Mouse (Mus musculus): ENCODE measurements around the gene Trit1. TPM values are rescaled to one million over a fixed set of nuclear protein-coding genes. Genes with fewer than 3 reads are reported as not detected.
A peak's percentile ranks its signal among the peaks of the same experiment; 100 is the strongest.
"Not testable (repeated sequence)": the region's sequence is repeated elsewhere in the genome, so short reads cannot be mapped to it uniquely, and the experiment has no call there.

Gene Trit1
- polyA plus RNA-seq, 1 experiment from 2014 or later = 19.2 TPM

DNA sequence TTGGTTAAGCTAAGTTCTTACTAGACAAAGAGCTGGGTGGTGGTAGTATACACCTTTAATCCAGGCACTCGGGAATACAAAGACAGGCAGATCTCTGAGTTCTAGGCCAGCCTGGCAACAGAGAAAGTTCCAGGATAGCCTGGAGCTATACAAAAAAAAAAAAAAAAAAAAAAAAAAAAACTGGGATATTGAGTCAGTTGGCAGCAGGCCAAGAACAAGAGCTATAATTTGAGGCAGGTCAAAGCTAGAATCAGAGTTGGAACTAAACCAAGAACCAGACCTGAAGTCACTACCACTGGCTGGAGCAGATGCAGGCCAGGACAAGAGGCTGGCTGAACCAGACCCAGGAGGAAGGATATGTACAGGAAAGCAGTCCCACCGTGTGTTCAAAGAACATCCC, 35.7 kb upstream of the Trit1 start:
- H3K9ac ChIP-seq (replicated peaks; ENCODE audit: low read depth, low read length) = no peak overlapping the region
- no peak overlapping the region for H3K4me3 ChIP-seq (ENCODE audit: low read depth, low read length)
- H3K27ac ChIP-seq (ENCODE audit: low read length) = no peak overlapping the region
- H3K4me2 ChIP-seq (replicated peaks; ENCODE audit: low read depth, low read length) = no peak overlapping the region
- 0 out of 2 replicates have a peak, but pooled peaks cover 3% of the 10 kb centered on the region for H3K4me1 ChIP-seq (ENCODE audit: control insufficient read depth, insufficient read depth, low read length)
- H3K36me3 ChIP-seq (ENCODE audit: control insufficient read depth, insufficient read depth, low read length) = no peaks in the 10 kb centered on the region
- no peaks in the 10 kb centered on the region for H3K9me3 ChIP-seq (ENCODE audit: control insufficient read depth, low read depth, low read length)
- 66% methylated on average over 2 of the region's 2 CpGs for WGBS
- no peak for ATAC-seq (ENCODE audit: insufficient number of reproducible peaks, insufficient read depth, low FRiP score, low read depth)
- H3K27me3 ChIP-seq (ENCODE audit: control insufficient read depth, insufficient read depth, low read length) = peaks cover 9% of the 10 kb centered on the region; the same call in 1 of the 2 replicates

DNA sequence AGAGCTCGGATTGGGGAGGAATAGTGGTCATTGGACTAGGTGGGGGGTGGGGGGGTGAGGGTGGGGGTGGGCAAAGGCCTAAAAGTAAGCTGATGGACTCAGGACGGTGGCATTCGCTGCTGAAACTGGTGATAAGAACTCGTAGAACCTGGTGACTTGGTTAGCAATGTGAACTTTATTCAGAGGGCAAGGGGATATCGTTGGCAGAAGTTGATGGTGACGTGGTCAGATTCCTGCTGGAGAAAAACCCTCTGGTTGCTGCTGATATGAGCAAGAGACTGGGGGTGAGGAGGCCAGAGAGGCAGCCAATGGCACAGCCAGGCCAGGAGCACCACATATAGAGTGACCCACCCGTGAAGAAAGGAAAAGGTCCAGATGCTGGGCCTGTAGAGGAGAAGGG, 35.2 kb upstream of the Trit1 start:
- 77% methylated on average over 7 of the region's 7 CpGs for WGBS
- no peaks in the 10 kb centered on the region for H3K9me3 ChIP-seq (ENCODE audit: control insufficient read depth, low read depth, low read length)
- H3K4me3 ChIP-seq (ENCODE audit: low read depth, low read length) = no peak overlapping the region
- H3K27ac ChIP-seq (ENCODE audit: low read length) = no peak overlapping the region
- H3K9ac ChIP-seq (replicated peaks; ENCODE audit: low read depth, low read length) = no peak overlapping the region
- no peaks in the 10 kb centered on the region for H3K36me3 ChIP-seq (ENCODE audit: control insufficient read depth, insufficient read depth, low read length)
- H3K27me3 ChIP-seq (ENCODE audit: control insufficient read depth, insufficient read depth, low read length) = peaks cover 9% of the 10 kb centered on the region; the same call in 1 of the 2 replicates
- no peak for ATAC-seq (ENCODE audit: insufficient number of reproducible peaks, insufficient read depth, low FRiP score, low read depth)
- no peak overlapping the region for H3K4me2 ChIP-seq (replicated peaks; ENCODE audit: low read depth, low read length)
- H3K4me1 ChIP-seq (ENCODE audit: control insufficient read depth, insufficient read depth, low read length) = 0 out of 2 replicates have a peak, but pooled peaks cover 3% of the 10 kb centered on the region

DNA sequence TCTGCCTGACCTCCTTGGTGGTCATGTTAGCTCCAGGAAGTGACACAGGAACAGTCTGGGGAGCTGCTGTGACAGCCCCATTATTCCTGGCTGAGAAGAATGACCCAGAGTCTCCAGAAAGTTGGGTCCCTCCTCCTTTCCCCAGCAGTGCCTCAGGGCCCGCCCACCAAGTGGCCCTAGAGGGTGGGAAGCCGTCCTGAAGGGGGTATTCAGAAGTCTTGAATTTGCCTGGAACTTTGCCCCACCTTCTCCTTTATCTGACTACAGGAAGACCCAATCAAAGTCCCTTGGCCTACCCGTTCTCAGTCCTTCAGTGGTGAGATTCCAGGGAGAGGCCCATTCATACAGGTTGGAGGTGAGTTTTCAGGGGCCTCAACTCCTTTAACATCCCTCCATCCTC, 34.5 kb upstream of the Trit1 start:
- 53% methylated on average over 3 of the region's 3 CpGs for WGBS
- no peak overlapping the region for H3K9ac ChIP-seq (replicated peaks; ENCODE audit: low read depth, low read length)
- H3K4me3 ChIP-seq (ENCODE audit: low read depth, low read length) = no peak overlapping the region
- H3K27me3 ChIP-seq (ENCODE audit: control insufficient read depth, insufficient read depth, low read length) = peaks cover 9% of the 10 kb centered on the region; the same call in 1 of the 2 replicates
- 0 out of 2 replicates have a peak, but pooled peaks cover 3% of the 10 kb centered on the region for H3K4me1 ChIP-seq (ENCODE audit: control insufficient read depth, insufficient read depth, low read length)
- no peak overlapping the region for H3K4me2 ChIP-seq (replicated peaks; ENCODE audit: low read depth, low read length)
- ATAC-seq (ENCODE audit: insufficient number of reproducible peaks, insufficient read depth, low FRiP score, low read depth) = no peak
- no peaks in the 10 kb centered on the region for H3K9me3 ChIP-seq (ENCODE audit: control insufficient read depth, low read depth, low read length)
- H3K36me3 ChIP-seq (ENCODE audit: control insufficient read depth, insufficient read depth, low read length) = no peaks in the 10 kb centered on the region
- no peak overlapping the region for H3K27ac ChIP-seq (ENCODE audit: low read length)

DNA sequence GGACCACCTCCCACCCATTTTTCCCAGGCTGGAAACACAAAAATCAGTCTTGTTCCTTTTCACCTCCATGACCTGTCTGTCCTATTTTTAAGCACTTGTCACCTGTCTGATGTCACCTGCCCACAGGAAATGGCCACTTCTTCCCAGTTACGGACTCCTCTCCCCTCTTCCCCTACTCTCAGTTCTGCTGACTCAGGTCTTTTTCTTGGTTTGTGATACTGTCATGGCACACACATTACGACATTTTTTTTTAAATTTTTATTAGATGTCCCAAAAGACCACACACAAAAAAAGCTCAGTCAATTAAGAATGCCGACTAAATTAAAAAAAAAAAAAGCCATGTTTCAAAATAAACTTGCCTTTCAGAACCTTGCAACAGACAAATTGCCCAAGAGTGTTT, 33.9 kb upstream of the Trit1 start:
- Histone ChIP-seq H3K27ac (ENCODE audit: low read length) (no peak overlapping the region), H3K4me3 (ENCODE audit: low read depth, low read length) (no peak overlapping the region), H3K9ac (replicated peaks; ENCODE audit: low read depth, low read length) (no peak overlapping the region), H3K4me2 (replicated peaks; ENCODE audit: low read depth, low read length) (no peak overlapping the region), H3K36me3 (ENCODE audit: control insufficient read depth, insufficient read depth, low read length) (no peaks in the 10 kb centered on the region), H3K4me1 (ENCODE audit: control insufficient read depth, insufficient read depth, low read length) (0 out of 2 replicates have a peak, but pooled peaks cover 3% of the 10 kb centered on the region), H3K9me3 (ENCODE audit: control insufficient read depth, low read depth, low read length) (no peaks in the 10 kb centered on the region), H3K27me3 (ENCODE audit: control insufficient read depth, insufficient read depth, low read length) (peaks cover 9% of the 10 kb centered on the region; the same call in 1 of the 2 replicates)
- WGBS = 78% methylated on average over 3 of the region's 3 CpGs
- ATAC-seq (ENCODE audit: insufficient number of reproducible peaks, insufficient read depth, low FRiP score, low read depth) = no peak

DNA sequence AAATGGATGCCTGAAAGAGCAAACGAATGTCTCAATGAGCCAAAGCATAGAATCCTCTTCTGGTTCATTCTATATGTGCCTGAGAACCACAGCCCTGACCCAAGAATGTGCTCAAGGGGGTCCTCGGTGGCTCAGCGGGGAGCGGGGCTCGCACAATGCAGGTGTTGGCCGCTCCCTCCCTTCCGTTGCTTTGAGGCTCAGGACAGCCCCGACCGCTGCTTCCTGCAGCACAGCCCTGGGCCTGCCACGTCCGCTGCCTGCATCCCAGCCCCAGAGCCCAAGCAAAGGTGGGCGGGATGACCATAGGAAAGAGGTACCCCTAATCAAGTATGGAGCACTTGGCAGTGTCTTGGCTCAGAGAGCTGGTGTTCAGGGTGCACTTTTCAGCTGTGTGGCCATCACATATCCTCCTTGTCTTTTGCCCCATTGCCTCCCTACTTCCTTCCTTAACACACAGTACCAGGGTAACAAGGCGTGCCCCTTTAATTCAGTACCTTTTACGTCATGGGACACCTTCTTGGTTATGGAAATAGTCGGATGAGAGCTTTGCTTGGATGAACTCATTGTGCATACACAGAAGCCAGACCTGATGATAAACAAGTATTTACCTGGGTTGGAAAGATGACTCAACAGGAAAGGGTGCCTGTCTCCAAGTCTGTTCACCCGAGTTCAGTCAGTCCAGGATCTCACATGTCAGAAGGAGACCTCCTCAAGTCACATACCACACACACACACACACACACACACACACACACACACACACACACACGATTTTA, 32.7 kb upstream of the Trit1 start:
- ATAC-seq (ENCODE audit: insufficient number of reproducible peaks, insufficient read depth, low FRiP score, low read depth) = no peak
- no peaks in the 10 kb centered on the region for H3K9me3 ChIP-seq (ENCODE audit: control insufficient read depth, low read depth, low read length)
- no peak overlapping the region for H3K4me3 ChIP-seq (ENCODE audit: low read depth, low read length)
- H3K27ac ChIP-seq (ENCODE audit: low read length) = no peak overlapping the region
- 0 out of 2 replicates have a peak overlapping the region, but pooled peaks have one; percentile 10 for H3K4me2 ChIP-seq (replicated peaks; ENCODE audit: low read depth, low read length)
- H3K36me3 ChIP-seq (ENCODE audit: control insufficient read depth, insufficient read depth, low read length) = no peaks in the 10 kb centered on the region
- no peak overlapping the region for H3K9ac ChIP-seq (replicated peaks; ENCODE audit: low read depth, low read length)
- WGBS = 25% methylated on average over 17 of the region's 17 CpGs
- H3K27me3 ChIP-seq (ENCODE audit: control insufficient read depth, insufficient read depth, low read length) = peaks cover 9% of the 10 kb centered on the region; the same call in 1 of the 2 replicates
- H3K4me1 ChIP-seq (ENCODE audit: control insufficient read depth, insufficient read depth, low read length) = 0 out of 2 replicates have a peak, but pooled peaks cover 3% of the 10 kb centered on the region

DNA sequence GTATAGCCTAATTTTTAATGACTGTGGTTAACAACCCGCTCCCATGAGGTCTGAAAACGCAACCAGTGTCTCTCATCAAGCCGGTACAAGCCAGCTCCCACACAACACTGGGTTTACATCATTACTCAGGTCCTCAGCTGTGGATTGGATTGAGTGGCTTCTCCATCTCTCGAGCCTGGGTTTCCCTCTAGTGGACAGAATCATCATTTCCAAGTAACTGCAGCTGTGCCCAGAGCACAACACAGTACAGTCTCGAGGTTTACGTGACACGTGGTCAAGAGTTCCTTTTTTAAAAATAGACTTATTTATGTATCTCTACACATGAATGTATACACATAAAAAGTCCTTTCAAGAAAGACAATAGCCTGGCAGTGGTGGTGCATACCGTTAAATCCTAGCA, 31.3 kb upstream of the Trit1 start:
- peak; percentile 83; the same call in 1 of the 2 replicates for ATAC-seq (ENCODE audit: insufficient number of reproducible peaks, insufficient read depth, low FRiP score, low read depth)
- no peak overlapping the region for H3K4me3 ChIP-seq (ENCODE audit: low read depth, low read length)
- H3K4me1 ChIP-seq (ENCODE audit: control insufficient read depth, insufficient read depth, low read length) = 0 out of 2 replicates have a peak, but pooled peaks cover 3% of the 10 kb centered on the region
- H3K9ac ChIP-seq (replicated peaks; ENCODE audit: low read depth, low read length) = no peak overlapping the region
- H3K36me3 ChIP-seq (ENCODE audit: control insufficient read depth, insufficient read depth, low read length) = no peaks in the 10 kb centered on the region
- WGBS = 40% methylated on average over 8 of the region's 8 CpGs
- peaks cover 9% of the 10 kb centered on the region; the same call in 1 of the 2 replicates for H3K27me3 ChIP-seq (ENCODE audit: control insufficient read depth, insufficient read depth, low read length)
- no peak overlapping the region for H3K4me2 ChIP-seq (replicated peaks; ENCODE audit: low read depth, low read length)
- H3K9me3 ChIP-seq (ENCODE audit: control insufficient read depth, low read depth, low read length) = no peaks in the 10 kb centered on the region
- H3K27ac ChIP-seq (ENCODE audit: low read length) = no peak overlapping the region

DNA sequence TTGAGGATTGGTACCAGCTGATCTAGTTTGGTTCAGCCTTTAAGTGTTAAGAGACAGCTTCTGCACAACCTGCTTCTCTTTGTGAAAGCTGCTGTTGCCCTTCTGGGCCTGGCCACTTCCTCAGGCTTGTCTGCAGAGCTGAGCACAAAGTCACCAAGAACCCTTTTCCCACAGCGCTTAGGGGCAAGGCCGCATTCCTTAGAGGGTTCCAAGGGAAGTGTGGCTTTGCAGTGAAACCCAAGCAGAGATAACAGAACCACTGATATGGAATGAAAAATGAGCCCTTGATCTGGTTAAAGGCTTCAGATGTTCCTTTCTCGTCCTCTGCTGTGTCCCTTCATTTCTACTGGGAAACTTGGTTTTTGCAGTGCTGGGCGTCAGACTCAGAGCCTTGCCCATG, 29.0 kb upstream of the Trit1 start:
- no peak overlapping the region for H3K9ac ChIP-seq (replicated peaks; ENCODE audit: low read depth, low read length)
- H3K4me2 ChIP-seq (replicated peaks; ENCODE audit: low read depth, low read length) = no peak overlapping the region
- H3K9me3 ChIP-seq (ENCODE audit: control insufficient read depth, low read depth, low read length) = no peaks in the 10 kb centered on the region
- peaks cover 9% of the 10 kb centered on the region; the same call in 1 of the 2 replicates for H3K27me3 ChIP-seq (ENCODE audit: control insufficient read depth, insufficient read depth, low read length)
- WGBS = 53% methylated on average over 4 of the region's 4 CpGs
- no peaks in the 10 kb centered on the region for H3K36me3 ChIP-seq (ENCODE audit: control insufficient read depth, insufficient read depth, low read length)
- no peaks in the 10 kb centered on the region for H3K4me1 ChIP-seq (ENCODE audit: control insufficient read depth, insufficient read depth, low read length)
- no peak for ATAC-seq (ENCODE audit: insufficient number of reproducible peaks, insufficient read depth, low FRiP score, low read depth)
- H3K4me3 ChIP-seq (ENCODE audit: low read depth, low read length) = no peak overlapping the region
- no peak overlapping the region for H3K27ac ChIP-seq (ENCODE audit: low read length)

DNA sequence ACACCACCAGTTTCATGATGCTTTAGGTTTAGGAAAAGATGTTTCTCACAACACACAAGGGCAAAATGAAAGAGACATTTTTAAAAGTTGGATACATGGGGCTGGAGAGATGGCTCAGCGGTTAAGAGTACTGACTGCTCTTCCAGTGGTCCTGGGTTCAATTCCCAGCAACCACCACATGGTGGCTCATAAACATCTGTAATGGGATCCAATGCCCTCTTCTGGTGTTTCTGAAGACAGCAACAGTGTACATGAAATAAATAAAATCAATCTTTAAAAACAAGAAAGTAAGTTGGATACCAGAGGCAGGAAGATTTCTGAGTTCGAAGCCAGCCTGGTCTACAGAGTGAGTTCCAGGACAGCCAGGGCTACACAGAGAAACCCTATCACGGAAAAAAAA, 28.4 kb upstream of the Trit1 start:
- 56% methylated on average over 3 of the region's 3 CpGs for whole genome bisulfite sequencing
- not testable (repeated sequence) for H3K4me1 ChIP-seq (ENCODE audit: control insufficient read depth, insufficient read depth, low read length); H3K4me2 ChIP-seq (replicated peaks; ENCODE audit: low read depth, low read length); ATAC-seq (ENCODE audit: insufficient number of reproducible peaks, insufficient read depth, low FRiP score, low read depth); H3K27ac ChIP-seq (ENCODE audit: low read length); H3K9me3 ChIP-seq (ENCODE audit: control insufficient read depth, low read depth, low read length); H3K36me3 ChIP-seq (ENCODE audit: control insufficient read depth, insufficient read depth, low read length); H3K9ac ChIP-seq (replicated peaks; ENCODE audit: low read depth, low read length); H3K27me3 ChIP-seq (ENCODE audit: control insufficient read depth, insufficient read depth, low read length); H3K4me3 ChIP-seq (ENCODE audit: low read depth, low read length)

Measured in stomach, embryonic 14.5 days (tissue).